Mouse (Mus musculus): ENCODE data around the gene Slc6a9. TPM values are rescaled to one million over a fixed set of nuclear protein-coding genes. Genes with fewer than 3 reads are reported as not detected.

Gene Slc6a9
- total RNA-seq, 2 experiments from 2014 or later: 32.2 to 33.2 TPM

DNA sequence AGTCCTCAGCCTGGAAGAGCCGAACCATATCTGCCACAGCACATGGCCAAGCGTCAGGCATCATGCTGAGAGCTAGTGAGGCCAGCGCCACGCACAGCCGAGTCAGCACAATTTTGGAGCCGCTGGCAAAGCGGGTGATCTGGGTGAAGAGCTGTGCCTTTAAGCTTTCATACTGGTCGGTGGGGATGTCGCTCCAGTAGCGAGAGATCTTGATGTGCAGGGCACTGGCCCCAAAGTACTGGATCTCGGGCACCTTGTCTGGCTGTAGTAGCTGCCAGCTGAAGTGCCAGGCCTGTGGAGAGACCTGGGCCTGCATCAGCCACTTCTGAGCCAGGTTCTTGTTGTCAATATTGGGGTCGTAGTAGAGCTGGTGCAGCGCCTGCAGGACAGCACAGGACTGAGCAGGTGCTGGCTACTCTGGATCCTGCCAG lies 77.8 kb downstream of the Slc6a9 start:
- peak overlapping the region; percentile 85 for H3K4me3 ChIP-seq
- peak overlapping the region; percentile 100 for H3K27ac ChIP-seq
- no peak for TF ChIP-seq CTCF (conservative IDR thresholded peaks at IDR 0.05)
- DNase-seq (ENCODE audit: low spot score in 2 of 2): no peak

DNA sequence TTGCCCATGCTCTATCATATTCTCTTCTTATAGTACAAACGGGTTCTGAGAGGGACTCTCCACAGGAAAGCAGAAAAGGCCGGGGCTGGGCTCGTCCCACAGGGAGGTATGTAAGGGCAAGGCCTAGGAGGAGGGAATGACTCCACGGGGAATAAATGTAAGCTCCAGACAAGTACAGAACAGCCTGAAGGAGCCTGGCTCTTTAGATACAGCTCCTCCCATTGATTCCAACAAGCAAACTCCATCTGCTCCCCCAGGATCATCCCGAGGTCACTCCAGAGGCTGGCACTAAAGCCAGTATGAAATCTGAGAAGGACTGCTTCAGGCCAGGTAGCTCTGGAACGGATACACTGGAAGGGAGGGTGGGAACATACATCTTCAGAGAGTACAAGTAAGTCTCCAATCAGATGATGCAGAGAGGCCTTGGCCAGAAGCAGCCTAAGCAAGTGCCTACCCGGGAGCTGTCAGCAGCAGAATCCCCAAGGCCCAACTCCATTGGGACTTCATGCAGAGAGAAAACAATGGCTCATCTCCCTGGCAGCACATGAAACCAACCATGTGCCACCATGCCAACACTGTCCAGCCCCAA lies 78.5 kb downstream of the Slc6a9 start:
- peak overlapping the region; percentile 100 for H3K27ac ChIP-seq

DNA sequence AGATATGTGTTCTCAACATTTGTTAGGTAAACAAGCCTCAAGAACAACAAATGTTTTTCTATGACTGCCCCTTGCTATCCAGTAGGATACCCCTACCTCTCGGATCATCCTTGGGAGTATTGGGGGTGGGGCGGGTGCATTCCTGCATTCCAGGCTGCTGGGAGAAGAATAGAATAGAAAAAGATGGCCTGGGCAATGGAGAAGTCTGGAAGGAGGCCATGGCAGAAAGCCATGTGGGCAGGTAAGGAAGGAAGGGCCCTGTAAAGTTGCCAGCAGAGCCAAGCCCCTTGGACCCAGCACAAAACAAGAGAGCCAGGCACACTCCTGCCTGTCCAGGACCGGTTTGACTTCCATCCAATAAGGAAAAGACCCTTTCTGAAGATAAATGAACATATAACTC lies 79.1 kb downstream of the Slc6a9 start:
- Histone ChIP-seq H3K27ac (peak overlapping the region; percentile 100), H3K4me3 (peak overlapping the region; percentile 85)
- no peak for DNase-seq (ENCODE audit: low spot score in 2 of 2)
- no peak for TF ChIP-seq CTCF (conservative IDR thresholded peaks at IDR 0.05)

More for the DNA sequence above, 78.5 kb downstream of the Slc6a9 start:
- peak overlapping the region; percentile 85 for H3K4me3 ChIP-seq
- no peak for DNase-seq (ENCODE audit: low spot score in 2 of 2)
- TF ChIP-seq CTCF (conservative IDR thresholded peaks at IDR 0.05): no peak

DNA sequence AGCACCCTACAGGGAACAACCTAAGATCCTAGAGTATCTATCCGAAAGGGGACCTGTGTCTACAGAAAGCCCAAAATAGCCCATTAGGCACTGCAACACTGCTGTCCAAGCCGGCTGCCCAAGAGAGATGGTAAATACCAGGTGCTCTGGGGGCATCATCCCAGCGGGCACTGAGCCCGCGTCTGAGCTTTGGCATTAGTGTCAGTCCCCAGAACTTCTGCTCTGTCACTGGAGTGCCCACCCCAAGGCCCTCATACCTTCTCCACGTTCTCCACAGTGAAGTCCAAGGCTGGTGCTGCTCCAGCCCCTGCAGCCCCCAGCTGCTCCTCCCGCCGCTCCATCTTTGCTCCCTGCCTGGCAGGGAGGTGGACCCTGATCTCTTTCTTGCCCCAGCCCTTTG lies 79.7 kb downstream of the Slc6a9 start:
- Histone ChIP-seq H3K27ac (peak overlapping the region; percentile 100), H3K4me3 (peak overlapping the region; percentile 85)
- TF ChIP-seq CTCF (conservative IDR thresholded peaks at IDR 0.05): no peak
- DNase-seq (ENCODE audit: low spot score in 2 of 2): no peak

DNA sequence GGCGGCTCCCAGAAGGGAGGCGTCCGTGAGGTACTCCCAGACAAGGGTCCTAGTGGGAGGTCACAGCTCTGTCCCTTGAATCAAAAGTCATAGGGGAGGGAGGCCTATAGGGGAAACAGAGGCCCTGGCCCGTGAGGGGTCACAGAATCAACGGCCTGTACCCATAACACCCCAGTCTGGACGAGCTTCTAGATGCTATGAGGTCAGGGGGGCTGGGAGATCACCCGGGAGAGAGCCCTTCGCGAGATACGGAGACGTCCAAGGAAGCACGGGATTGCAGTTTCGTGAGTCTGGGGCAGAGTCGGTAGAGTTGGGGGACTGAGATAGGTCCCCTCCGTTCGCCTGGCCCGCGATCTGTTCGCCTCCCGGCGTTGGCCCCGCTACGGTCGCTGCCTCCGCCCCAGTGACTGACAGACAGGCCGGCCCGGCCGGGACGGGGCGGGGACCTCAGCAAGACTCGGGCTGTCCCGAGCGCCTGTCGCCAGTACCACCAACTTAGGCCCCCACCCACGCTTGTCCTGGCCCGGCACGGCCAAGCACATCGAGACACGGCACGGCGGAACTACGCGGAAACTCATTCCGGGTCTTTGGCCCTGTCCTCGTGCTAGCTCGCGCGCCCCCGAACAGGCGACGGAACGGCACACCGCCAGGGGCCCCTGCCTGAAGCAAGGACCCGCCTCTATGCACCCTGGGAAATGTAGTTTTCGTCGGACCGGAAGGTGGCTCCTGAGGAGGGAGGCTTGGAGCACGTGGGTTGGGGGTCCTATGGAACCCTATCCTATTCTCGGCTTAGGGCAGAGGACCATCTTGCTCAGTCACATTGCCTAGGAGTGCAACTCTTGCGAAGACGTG lies 80.5 kb downstream of the Slc6a9 start, which contains the start of gene Ipo13:
TSS of gene Ipo13 (minus strand) at position 409 of the 852 bp plus-strand sequence.
- peak; percentile 91 to 92 for DNase-seq (ENCODE audit: low spot score in 2 of 2)
- H3K27ac ChIP-seq: peak within 1 kb of the TSS; percentile 100
- peak within 1 kb of the TSS; percentile 85 for H3K4me3 ChIP-seq
- peak; percentile 58 for TF ChIP-seq CTCF (conservative IDR thresholded peaks at IDR 0.05)

DNA sequence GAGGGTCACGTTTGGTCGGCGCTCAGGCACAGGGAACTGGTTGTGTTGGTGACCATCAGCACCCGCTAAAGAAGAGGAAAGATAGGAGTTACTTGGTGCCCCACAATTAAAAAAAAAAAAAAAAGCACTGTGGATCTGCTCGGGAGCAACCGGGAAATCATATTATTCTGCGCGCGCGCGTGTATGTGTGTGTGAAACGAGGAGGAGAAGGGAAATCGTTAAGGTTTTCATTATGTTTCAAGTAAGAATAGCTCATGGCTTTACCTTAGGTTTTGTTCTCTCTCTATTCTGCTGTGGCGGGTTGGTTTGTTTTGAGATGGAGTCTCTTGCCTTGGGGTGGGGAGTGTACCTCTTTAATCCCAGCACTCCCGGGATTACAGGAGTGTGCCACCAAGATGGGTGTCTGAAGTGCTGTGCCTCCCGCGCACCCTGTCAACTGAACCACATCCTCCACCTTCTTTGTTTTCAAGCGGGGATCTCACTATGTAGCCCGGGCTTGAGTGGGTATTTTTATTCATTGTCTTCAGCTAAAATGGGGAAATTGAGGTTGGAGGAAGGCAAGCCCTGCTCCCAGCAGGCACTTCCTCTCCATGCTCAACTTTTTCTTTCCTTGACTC lies 81.3 kb downstream of the Slc6a9 start:
- Histone ChIP-seq H3K27ac (peak overlapping the region; percentile 100), H3K4me3 (peak overlapping the region; percentile 85)
- DNase-seq (ENCODE audit: low spot score in 2 of 2): no peak
- no peak for TF ChIP-seq CTCF (conservative IDR thresholded peaks at IDR 0.05)

DNA sequence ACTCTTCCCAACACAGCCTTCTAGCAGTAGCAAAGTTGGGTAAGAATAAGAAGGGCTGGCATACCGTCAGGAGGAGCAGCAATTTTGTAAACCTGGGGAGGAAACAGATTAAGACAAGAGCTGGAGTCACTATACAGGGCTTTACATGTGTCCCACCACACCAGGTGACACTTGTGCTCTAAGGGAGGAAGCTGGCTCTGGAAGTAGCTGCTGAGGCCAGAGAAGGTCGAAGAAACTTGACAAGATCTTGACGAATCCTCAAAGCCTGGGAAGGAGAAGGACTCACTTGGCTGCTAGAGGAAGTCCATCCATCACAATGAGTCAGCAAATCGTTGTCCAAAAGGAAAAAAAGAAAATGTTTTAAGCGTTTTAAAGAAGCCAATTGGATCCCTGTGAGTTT lies 82.1 kb downstream of the Slc6a9 start:
- Histone ChIP-seq H3K27ac (no peak overlapping the region), H3K4me3 (no peak overlapping the region)
- DNase-seq (ENCODE audit: low spot score in 2 of 2): no peak
- no peak for TF ChIP-seq CTCF (conservative IDR thresholded peaks at IDR 0.05)

DNA sequence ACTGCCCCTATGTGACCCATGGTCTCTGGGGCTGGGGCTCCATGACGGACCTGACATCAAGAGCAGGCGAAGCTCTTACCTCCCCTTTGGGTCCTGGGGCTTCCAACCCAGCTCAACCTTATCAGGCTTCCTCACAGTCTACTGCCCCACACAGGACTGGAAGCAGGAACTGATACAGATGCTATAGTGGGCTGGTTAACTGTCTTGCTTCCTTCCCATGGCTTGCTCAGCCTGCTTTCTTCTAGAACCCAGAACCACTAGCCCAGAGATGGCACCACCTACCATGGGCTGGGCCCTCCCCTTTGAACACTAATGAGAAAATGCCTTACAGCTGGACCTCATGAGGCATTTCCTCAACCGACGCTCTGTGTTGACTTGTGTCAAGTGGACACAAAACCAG lies 83.1 kb downstream of the Slc6a9 start:
- TF ChIP-seq CTCF (conservative IDR thresholded peaks at IDR 0.05): no peak
- no peak for DNase-seq (ENCODE audit: low spot score in 2 of 2)
- no peak overlapping the region for H3K27ac ChIP-seq
- H3K4me3 ChIP-seq: no peak overlapping the region

DNA sequence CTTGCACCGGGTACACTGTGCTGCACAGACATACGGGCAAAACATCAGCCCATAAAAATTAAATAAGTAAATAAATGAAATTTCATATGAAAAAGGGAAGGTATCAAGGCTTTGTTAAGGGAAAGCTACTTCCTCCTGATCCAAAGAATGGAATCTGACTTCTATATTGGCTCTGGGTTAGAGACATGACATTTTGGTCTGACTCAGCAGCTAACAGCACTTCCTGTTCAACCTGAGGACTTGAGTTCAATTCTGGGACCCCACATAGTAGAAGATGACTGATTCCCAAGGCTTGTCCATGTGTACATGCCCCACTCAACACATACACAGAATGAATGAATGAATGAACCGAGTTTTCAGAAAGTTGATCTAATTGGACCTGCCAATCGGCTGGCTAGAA lies 83.5 kb downstream of the Slc6a9 start:
- Histone ChIP-seq H3K27ac (no peak overlapping the region), H3K4me3 (no peak overlapping the region)
- TF ChIP-seq CTCF (conservative IDR thresholded peaks at IDR 0.05): no peak
- no peak for DNase-seq (ENCODE audit: low spot score in 2 of 2)

DNA sequence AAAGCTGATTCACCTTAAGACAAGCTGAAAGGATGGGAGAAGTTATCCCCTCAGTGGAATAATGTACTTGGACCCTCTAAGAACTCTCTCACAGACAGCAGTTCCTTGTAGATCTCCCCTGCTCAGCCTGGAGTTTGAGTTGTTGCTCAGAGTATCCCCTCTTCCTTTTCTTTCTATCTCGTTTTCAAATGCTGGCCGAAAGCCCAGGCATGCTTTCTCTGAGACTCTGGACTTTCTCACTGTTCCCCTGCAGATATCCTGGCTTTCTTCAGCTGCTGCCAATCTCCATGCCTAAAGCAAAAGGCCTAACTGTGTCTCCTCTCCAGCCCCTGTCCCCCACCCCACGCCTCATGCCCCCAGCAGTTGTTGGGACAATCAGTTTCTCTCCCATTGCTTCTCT lies 84.0 kb downstream of the Slc6a9 start:
- H3K27ac ChIP-seq: no peak overlapping the region
- no peak for TF ChIP-seq CTCF (conservative IDR thresholded peaks at IDR 0.05)
- no peak for DNase-seq (ENCODE audit: low spot score in 2 of 2)
- no peak overlapping the region for H3K4me3 ChIP-seq

DNA sequence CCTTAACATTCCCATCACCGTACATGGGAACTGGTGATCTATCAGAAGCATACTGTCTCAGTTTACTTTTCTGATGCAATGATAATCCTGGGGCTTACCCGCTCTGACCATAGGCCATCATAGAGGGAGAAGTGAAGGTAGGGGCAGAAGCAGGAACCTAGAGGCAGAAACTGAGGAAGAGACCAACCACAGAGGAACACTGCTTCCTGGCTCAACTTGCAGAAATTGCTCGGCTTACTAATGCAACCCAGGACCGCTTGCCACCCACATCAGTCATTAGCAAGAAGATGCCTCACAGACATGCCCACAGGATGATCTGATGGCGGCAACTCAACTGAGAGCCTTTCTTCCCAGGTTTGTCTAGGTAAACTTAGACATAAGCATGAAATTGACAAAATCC lies 84.5 kb downstream of the Slc6a9 start:
- no peak for DNase-seq (ENCODE audit: low spot score in 2 of 2)
- no peak for TF ChIP-seq CTCF (conservative IDR thresholded peaks at IDR 0.05)

DNA sequence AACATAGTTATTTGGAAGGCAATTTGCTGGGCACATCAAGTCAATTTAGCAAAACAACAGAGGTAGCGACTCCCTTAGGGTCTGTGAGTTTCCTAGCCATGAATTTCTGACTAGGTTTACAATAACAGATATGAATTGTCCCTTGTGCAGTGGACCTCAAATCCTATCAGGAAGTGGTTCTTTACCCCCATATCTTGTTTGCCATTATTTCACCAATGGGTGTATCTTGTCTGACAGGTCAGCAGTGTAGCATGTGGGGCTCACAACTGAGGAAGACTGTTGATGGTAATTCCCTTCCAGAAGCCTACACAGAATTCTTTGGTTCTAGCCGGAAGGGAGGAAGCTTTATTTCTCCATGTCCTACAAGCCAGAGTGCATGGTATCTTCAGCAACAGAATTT lies 87.1 kb downstream of the Slc6a9 start:
- no peak overlapping the region for H3K4me3 ChIP-seq
- no peak for TF ChIP-seq CTCF (conservative IDR thresholded peaks at IDR 0.05)

More for the DNA sequence above, 84.5 kb downstream of the Slc6a9 start:
- H3K27ac ChIP-seq: no peak overlapping the region
- no peak overlapping the region for H3K4me3 ChIP-seq

DNA sequence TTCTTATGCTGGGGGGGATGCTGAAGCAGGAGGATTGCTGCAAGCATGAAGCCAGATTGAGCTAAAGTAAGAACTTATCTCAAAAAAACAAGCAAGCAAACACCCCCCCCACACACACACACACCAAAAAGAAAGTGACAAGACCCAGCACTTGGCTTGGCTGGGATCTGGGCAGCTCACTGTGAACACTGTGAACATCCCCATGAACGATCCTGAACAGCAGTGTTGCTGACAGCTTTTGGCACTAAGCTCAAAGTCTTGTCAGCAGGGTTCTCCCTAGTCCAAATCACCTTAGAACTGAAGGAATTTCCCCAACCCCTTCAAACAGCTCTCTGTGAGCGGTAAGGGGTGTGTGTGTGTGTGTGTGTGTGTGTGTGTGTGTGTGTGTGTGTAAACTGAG lies 89.1 kb downstream of the Slc6a9 start:
- no peak for TF ChIP-seq CTCF (conservative IDR thresholded peaks at IDR 0.05)
- no peak overlapping the region for H3K4me3 ChIP-seq
- no peak for DNase-seq (ENCODE audit: low spot score in 2 of 2)
- H3K27ac ChIP-seq: no peak overlapping the region

More for the DNA sequence above, 87.1 kb downstream of the Slc6a9 start:
- H3K27ac ChIP-seq: no peak overlapping the region
- DNase-seq (ENCODE audit: low spot score in 2 of 2): no peak

Other genes starting within 250 kb of the Slc6a9 start
- gene Dmap1, start 152.2 kb upstream of the Slc6a9 start, total RNA-seq (2021): 10 to 100 TPM; 39.0 to 40.4 TPM
- not detected for gene Gm12845, start 110.1 kb upstream of the Slc6a9 start, total RNA-seq (2021)
- not detected for gene Klf17, start 68.9 kb upstream of the Slc6a9 start, total RNA-seq (2021)
- gene Ccdc24, start 38.1 kb downstream of the Slc6a9 start, total RNA-seq (2021): 1 to 10 TPM in 1 of 2 experiments, under 1 TPM in 1; 0.79 to 2.0 TPM
- gene B4galt2, start 49.0 kb downstream of the Slc6a9 start, total RNA-seq (2021): 10 to 100 TPM; 58.6 to 61.3 TPM
- 100 to 1,000 TPM; 411 to 424 TPM for gene Atp6v0b, start 52.8 kb downstream of the Slc6a9 start, total RNA-seq (2021)
- gene Dph2, start 57.5 kb downstream of the Slc6a9 start, total RNA-seq (2021): 10 to 100 TPM; 10.1 to 12.1 TPM
- 100 to 1,000 TPM; 133 to 138 TPM for gene Ipo13, start 80.5 kb downstream of the Slc6a9 start, total RNA-seq (2021)
- 1 to 10 TPM; 1.8 to 1.9 TPM for gene Artn, start 95.3 kb downstream of the Slc6a9 start, total RNA-seq (2021)